Mouse (Mus musculus): Measurements from ENCODE around the gene Gm45713.

- TF ChIP-seq CTCF (IDR thresholded peaks at IDR 0.05; ENCODE audit: control insufficient read depth, insufficient read depth, insufficient replicate concordance, low read depth, low read length) (no peak), POLR2A (IDR thresholded peaks at IDR 0.05; ENCODE audit: control insufficient read depth, low read depth, low read length) (no peak)
Measured at GRCm38 (mm10) chr7:45164833-45165232, 28.8 kb upstream of the Gm45713 start.

Data from testis, adult 2 months (tissue).